Mouse (Mus musculus) brown adipose tissue, adult 24 weeks (tissue): Measurements from ENCODE around the gene Gadd45b. TPM values are rescaled to one million over a fixed set of nuclear protein-coding genes. Genes with fewer than 3 reads are reported as not detected.

Experiments used
- H3K27ac ChIP-seq: fragments of 200-500 bp; replicated peaks from 2 replicates; pipeline ENCODE4 v1.5.1; 2012; ENCODE audit warnings: low read depth, mild to moderate bottlenecking, low read length
- H3K4me1 ChIP-seq: fragments of 200-500 bp; 2 replicates; pipeline ENCODE4 v1.6.1; 2012; ENCODE audit warnings: low read length, mixed read lengths; ENCODE audit not compliant: control insufficient read depth, insufficient read depth, insufficient read length
- H3K4me3 ChIP-seq: fragments of 200-500 bp; 2 replicates; pipeline ENCODE4 v1.5.1; 2012; ENCODE audit warnings: low read depth, mild to moderate bottlenecking, low read length, moderate library complexity; ENCODE audit not compliant: insufficient read depth
- polyA plus RNA-seq: library from polyadenylated mRNA; stranded (reverse); fragments of >200 nt; gene quantifications from 2 replicates; pipeline ENCODE4 v1.2.4, GENCODE M21; 2012; ENCODE audit not compliant: missing spikeins, insufficient read depth, insufficient read length

Gadd45b gene
- polyA plus RNA-seq, 1 experiment: 7.2 TPM

GRCm38 (mm10) chr10:80954415-80954814 lies 24.5 kb downstream of the Gadd45b start:
- no peak overlapping the region for H3K4me3 ChIP-seq
- H3K27ac ChIP-seq: no peak overlapping the region
- H3K4me1 ChIP-seq: no peaks in the 10 kb centered on the region

GRCm38 (mm10) chr10:80954843-80955242 lies 25.0 kb downstream of the Gadd45b start:
- H3K27ac ChIP-seq: no peak overlapping the region
- no peaks in the 10 kb centered on the region for H3K4me1 ChIP-seq

GRCm38 (mm10) chr10:80955536-80955935 lies 25.7 kb downstream of the Gadd45b start:
- Histone ChIP-seq H3K4me3 (no peak overlapping the region), H3K4me1 (0 out of 2 replicates have a peak, but pooled peaks cover 3% of the 10 kb centered on the region), H3K27ac (no peak overlapping the region)

More at GRCm38 (mm10) chr10:80954843-80955242, 25.0 kb downstream of the Gadd45b start:
- no peak overlapping the region for H3K4me3 ChIP-seq

GRCm38 (mm10) chr10:80956385-80956784 lies 26.5 kb downstream of the Gadd45b start:
- H3K27ac ChIP-seq: no peak overlapping the region
- H3K4me1 ChIP-seq: 0 out of 2 replicates have a peak, but pooled peaks cover 3% of the 10 kb centered on the region
- H3K4me3 ChIP-seq: no peak overlapping the region

GRCm38 (mm10) chr10:80956901-80957300 lies 27.0 kb downstream of the Gadd45b start:
- no peak overlapping the region for H3K4me3 ChIP-seq
- no peak overlapping the region for H3K27ac ChIP-seq
- H3K4me1 ChIP-seq: 0 out of 2 replicates have a peak, but pooled peaks cover 3% of the 10 kb centered on the region

GRCm38 (mm10) chr10:80957791-80958190 lies 27.9 kb downstream of the Gadd45b start:
- H3K4me3 ChIP-seq: no peak overlapping the region
- peaks cover 3% of the 10 kb centered on the region; the same call in 1 of the 2 replicates for H3K4me1 ChIP-seq
- no peak overlapping the region for H3K27ac ChIP-seq

DNA sequence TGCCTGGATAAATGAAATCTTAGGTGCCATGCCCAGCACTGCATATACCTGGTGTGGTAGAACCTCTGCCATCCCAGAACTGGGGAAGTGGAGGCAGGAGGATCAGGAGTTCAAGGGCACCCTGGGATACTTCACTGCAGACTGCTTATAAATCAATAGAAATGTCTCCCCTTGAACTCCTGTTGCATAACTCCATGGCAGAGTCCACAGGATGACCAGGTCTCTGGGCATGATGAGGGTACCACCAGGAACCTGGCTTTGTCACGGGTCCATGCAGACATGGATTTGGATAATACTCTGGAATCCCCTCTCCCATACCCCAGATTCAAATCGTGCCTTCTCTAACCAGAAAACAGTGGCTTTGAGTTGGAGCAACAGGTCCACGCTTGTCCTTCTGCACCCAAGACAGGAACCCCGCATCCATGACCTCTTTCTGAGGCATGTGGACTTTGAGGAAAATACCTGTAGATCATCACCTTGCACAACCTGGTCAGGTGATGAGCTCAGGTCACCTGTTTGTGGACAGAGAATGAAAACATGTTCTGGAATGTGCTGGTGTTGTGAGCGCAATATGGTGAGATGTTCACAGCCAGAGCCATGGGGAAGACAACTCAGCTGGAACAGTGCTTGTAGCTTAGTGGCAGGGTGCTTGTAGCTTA lies 29.2 kb downstream of the Gadd45b start:
- no peak overlapping the region for H3K27ac ChIP-seq

DNA sequence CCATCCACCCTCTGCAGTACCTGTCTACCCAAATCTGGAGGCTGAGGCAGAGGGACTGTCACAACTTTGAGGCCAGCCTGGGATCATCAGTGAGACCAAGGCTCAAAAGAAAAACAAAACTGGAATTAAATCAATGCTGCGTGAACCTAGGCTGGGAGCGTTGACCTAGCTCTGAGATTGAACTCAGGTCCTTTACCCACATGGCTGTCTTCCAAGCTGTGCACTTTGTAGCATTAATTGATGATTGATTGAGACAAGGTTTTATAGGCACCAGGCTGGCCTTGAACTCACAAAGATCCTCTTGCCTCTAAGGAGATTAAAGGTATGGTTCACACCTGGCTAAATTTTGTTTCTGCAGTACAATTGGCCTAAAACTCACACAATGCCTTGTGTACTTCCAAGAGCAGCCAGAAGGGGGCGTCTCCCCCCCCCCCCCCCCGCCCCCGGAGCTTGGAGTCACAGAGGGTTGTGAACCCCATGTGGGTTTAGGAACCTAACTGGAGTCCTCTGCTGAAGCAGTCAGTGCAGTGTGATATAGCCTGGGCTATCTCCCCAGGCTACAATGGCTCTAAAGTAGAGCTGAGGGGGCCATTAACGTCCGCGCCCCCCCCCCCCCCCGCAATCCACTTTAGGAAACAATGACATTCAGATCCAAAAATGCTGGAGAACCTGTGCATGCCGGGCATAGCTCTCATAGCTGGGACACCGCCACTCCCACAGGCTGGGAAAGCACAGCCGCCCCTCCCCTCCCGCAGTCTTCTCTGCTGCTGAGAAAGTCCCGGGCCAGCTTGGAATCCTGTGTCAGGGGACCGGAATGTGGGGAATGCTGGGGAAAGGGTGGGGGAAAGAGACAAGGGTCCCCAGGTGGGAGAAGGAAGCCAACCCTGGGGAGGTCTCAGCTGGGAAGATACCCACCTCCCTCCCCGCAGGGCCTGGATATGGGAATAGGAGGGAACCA lies 31.0 kb downstream of the Gadd45b start:
- Histone ChIP-seq H3K4me3 (no peak overlapping the region), H3K27ac (no peak overlapping the region), H3K4me1 (peaks cover 18% of the 10 kb centered on the region)

More for the DNA sequence above, 29.2 kb downstream of the Gadd45b start:
- Histone ChIP-seq H3K4me1 (peaks cover 17% of the 10 kb centered on the region), H3K4me3 (no peak overlapping the region)

- H3K4me1 ChIP-seq: peaks cover 18% of the 10 kb centered on the region
- H3K27ac ChIP-seq: no peak overlapping the region
- no peak overlapping the region for H3K4me3 ChIP-seq
Observed at GRCm38 (mm10) chr10:80962051-80962472, 32.2 kb downstream of the Gadd45b start.

DNA sequence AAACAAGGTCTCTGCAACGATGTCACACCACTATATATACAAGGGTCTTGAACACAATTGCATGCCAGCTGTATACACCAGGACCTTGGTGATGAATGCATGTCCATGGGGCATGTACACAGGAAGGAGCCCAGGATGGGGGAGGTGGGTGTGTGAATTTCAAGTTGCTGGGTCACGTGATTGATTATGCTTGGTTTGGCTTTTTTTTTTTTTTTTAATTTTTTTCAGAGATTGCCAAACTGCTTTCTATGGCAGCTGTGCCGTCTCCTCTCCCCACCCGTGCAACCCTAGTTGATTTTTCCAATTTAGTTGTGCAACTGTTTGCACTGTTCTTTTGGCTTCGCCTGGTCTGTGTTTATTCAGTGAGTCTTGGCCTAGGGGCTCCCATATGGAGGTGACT lies 32.7 kb downstream of the Gadd45b start:
- Histone ChIP-seq H3K27ac (no peak overlapping the region), H3K4me1 (peaks cover 18% of the 10 kb centered on the region), H3K4me3 (no peak overlapping the region)

GRCm38 (mm10) chr10:80963031-80963975 lies 33.4 kb downstream of the Gadd45b start:
- Histone ChIP-seq H3K27ac (peak overlapping the region; percentile 33), H3K4me3 (no peak overlapping the region), H3K4me1 (peaks cover 18% of the 10 kb centered on the region)

- H3K4me1 ChIP-seq: peaks cover 15% of the 10 kb centered on the region
- H3K27ac ChIP-seq: no peak overlapping the region
- no peak overlapping the region for H3K4me3 ChIP-seq
Observed at GRCm38 (mm10) chr10:80966296-80966695, 36.4 kb downstream of the Gadd45b start.

- H3K27ac ChIP-seq: no peak overlapping the region
- no peak overlapping the region for H3K4me3 ChIP-seq
- peaks cover 19% of the 10 kb centered on the region for H3K4me1 ChIP-seq
Observed at GRCm38 (mm10) chr10:80967101-80967656, 37.3 kb downstream of the Gadd45b start.

DNA sequence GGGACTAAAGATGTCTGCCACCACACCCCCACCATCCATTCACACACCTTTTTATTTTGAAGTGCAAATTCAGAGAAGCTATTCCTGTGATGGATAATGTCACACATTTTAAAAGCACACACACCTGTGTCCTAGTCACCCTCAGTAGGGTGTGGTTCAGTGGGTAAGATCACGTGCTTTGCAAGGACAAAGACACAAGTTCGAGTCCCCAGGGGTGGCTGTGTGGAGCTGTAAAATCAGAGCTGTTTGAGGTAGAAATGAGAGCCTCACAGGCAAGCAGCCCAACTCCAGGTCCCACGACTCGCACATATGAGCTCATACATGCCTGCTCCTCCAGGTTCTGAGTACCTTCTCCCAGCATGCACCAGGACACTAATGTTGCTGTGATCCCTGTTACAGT lies 38.2 kb downstream of the Gadd45b start:
- peaks cover 20% of the 10 kb centered on the region for H3K4me1 ChIP-seq

More for the DNA sequence above, 38.2 kb downstream of the Gadd45b start:
- Histone ChIP-seq H3K4me3 (no peak overlapping the region), H3K27ac (no peak overlapping the region)
